Mouse (Mus musculus) forebrain, embryonic 11.5 days (tissue): ENCODE results near the gene Ttbk1. TPM values are rescaled to one million over a fixed set of nuclear protein-coding genes. Genes with fewer than 3 reads are reported as not detected.

Experiments used
- ATAC-seq: fragments of 200-750 bp; cut with Nextera tagmentation; replicated peaks from 2 replicates; pipeline ENCODE4 v1.8.0; 2017; ENCODE audit warnings: moderate TSS enrichment; ENCODE audit not compliant: low FRiP score
- DNase-seq: peaks from one replicate; pipeline ENCODE4 v3.0.0-alpha.2; 2017; ENCODE audit warnings: low spot score
- H3K27ac ChIP-seq: fragments of 300-500 bp; sonication (generic); 2 replicates; pipeline ENCODE4 v1.5.1; 2014; ENCODE audit warnings: low read depth, low read length
- H3K27me3 ChIP-seq: fragments of 300-500 bp; sonication (generic); 2 replicates; pipeline ENCODE4 v1.6.1; 2014; ENCODE audit warnings: mild to moderate bottlenecking, low read length, mixed read lengths; ENCODE audit not compliant: control insufficient read depth, insufficient read depth
- H3K36me3 ChIP-seq: fragments of 300-500 bp; sonication (generic); 2 replicates; pipeline ENCODE4 v1.6.1; 2014; ENCODE audit warnings: mild to moderate bottlenecking, low read length, moderate library complexity, mixed read lengths; ENCODE audit not compliant: control insufficient read depth, insufficient read depth
- H3K4me1 ChIP-seq: fragments of 300-500 bp; sonication (generic); replicated peaks from 2 replicates; pipeline ENCODE4 v1.6.1; 2014; ENCODE audit warnings: low read length, mixed read lengths; ENCODE audit not compliant: control insufficient read depth, insufficient read depth
- H3K4me2 ChIP-seq: fragments of 300-500 bp; sonication (generic); 2 replicates; pipeline ENCODE4 v1.6.1; 2014; ENCODE audit warnings: low read depth, mild to moderate bottlenecking, low read length, moderate library complexity, mixed read lengths; ENCODE audit not compliant: severe bottlenecking
- H3K4me3 ChIP-seq: fragments of 300-500 bp; sonication (generic); 2 replicates; pipeline ENCODE4 v1.5.1; 2014; ENCODE audit warnings: low read depth, low read length
- H3K9ac ChIP-seq: fragments of 300-500 bp; sonication (generic); 2 replicates; pipeline ENCODE4 v1.6.1; 2014; ENCODE audit warnings: low read length
- H3K9me3 ChIP-seq: fragments of 300-500 bp; sonication (generic); 2 replicates; pipeline ENCODE4 v1.6.1; 2016; ENCODE audit warnings: low read length, mixed read lengths; ENCODE audit not compliant: control insufficient read depth
- WGBS: fragments of 180-500 bp; shearing (Covaris S2); extraction: QIAGEN DNeasy Blood & Tissue Kit; methylation state at CpG from one replicate; pipeline ENCODE4 v1.1.7; 2014; 5-methylcytosine and 5-hydroxymethylcytosine counted together
- polyA plus RNA-seq: library from polyadenylated mRNA; unstranded; fragments of >200 nt; fragmentation: Nextera tagmentation; extraction: Ambion mirVana; gene quantifications from 2 replicates; pipeline ENCODE4 v1.2.1, GENCODE M21; 2014

The Ttbk1 gene
- polyA plus RNA-seq = 3.5 TPM in 2 replicates

DNA sequence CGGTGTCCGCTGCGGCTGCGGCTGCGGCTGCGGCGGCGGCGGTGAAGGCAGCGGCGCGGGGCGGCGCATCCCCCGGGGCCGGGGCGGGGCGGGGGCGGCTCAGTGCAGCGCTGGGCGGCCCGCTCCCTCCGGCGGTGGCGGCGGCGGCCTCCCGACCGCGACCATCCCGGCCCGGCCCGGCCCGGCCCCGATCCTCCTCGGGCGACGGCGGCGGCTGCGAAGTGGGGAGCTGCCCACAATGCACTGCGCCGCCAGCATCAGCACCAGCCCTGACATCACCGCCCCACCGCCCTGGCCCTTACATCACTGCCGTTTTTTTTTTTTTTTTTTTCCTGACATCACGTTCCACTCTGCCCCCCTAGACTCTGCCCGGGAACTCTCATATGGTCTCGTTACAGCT, at the start of gene Ttbk1:
Ttbk1 (minus strand) TSS at position 245 of the 400 bp plus-strand sequence.
- ATAC-seq = peak; percentile 57
- Histone ChIP-seq H3K36me3 (no peaks in the 10 kb centered on the region), H3K9ac (peak within 1 kb of the TSS; percentile 86), H3K9me3 (no peaks in the 10 kb centered on the region), H3K27ac (no peak within 1 kb of the TSS), H3K4me3 (peak within 1 kb of the TSS; percentile 83), H3K27me3 (peaks cover 17% of the 10 kb centered on the region), H3K4me2 (peak within 1 kb of the TSS; percentile 91), H3K4me1 (peaks cover 10% of the 10 kb centered on the region)
- WGBS = under 1% methylated on average over 30 of the region's 49 CpGs
- DNase-seq = peak; percentile 78

DNA sequence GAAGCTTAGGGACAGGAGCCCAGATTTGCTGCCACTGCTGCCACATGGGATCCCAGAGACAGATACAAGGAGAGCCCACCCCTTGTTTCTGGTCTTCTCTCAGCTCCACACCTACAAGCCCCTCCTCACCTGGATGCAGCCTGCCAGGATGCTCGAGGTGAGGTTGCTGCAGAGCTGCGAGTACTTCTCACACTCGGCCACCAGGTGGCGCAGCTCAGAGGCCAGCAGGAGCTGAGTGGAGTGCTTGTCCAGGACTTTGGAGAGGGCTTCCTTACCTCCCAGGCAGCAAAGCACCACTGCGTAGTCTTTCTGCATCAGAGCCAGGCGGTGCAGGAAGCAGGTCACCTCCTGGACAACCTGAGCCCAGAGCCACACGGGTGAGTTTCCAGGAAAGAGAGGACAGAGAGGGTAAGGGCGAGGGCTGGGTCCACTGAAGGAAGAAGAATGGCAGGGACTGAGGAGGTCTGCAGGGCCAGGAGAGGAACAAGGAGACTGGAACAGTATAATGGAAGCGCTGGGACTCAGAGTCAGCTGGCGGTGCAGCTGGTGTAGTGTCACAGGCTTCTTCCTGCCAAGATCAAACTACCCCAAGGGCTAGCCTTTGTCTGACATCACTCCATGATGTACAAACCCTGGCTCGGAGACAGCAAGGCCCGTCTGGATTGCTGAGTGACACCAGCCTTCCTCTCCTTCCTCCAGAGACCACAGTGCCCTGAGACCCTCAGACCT, 38.3 kb upstream of the Ttbk1 start:
- WGBS = 38% methylated on average over 12 of the region's 12 CpGs
- Histone ChIP-seq H3K27me3 (peaks cover 4% of the 10 kb centered on the region; the same call in 1 of the 2 replicates), H3K4me2 (no peak overlapping the region), H3K9ac (no peak overlapping the region), H3K27ac (no peak overlapping the region), H3K4me3 (no peak overlapping the region), H3K9me3 (no peaks in the 10 kb centered on the region), H3K4me1 (0 out of 2 replicates have a peak, but pooled peaks cover 2% of the 10 kb centered on the region), H3K36me3 (no peaks in the 10 kb centered on the region)
- peak; percentile 61 for ATAC-seq
- DNase-seq = peak; percentile 91

DNA sequence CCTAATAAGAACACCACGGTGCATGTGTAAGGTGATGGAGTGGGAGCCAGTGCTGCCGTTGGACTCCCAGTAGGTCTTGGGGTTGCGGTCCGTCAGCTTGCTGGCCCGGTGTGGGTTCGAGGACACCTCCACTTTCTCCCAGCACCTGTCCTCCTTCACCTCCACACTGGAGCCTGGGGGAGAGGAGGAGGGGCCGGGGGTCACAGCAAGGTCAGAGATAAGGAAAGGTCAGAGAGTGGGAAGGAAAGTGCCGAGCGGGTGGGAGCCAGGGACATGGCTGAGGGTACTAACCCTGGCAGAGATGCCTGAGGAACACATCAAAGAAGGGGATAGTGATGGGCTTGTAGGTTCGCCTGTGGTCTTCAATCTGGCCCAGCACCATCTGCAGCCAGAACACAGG, 37.6 kb upstream of the Ttbk1 start:
- Histone ChIP-seq H3K27ac (no peak overlapping the region), H3K9me3 (no peaks in the 10 kb centered on the region), H3K4me2 (no peak overlapping the region), H3K36me3 (no peaks in the 10 kb centered on the region), H3K4me1 (0 out of 2 replicates have a peak, but pooled peaks cover 2% of the 10 kb centered on the region), H3K4me3 (no peak overlapping the region), H3K27me3 (peaks cover 4% of the 10 kb centered on the region; the same call in 1 of the 2 replicates), H3K9ac (no peak overlapping the region)
- 85% methylated on average over 10 of the region's 10 CpGs for WGBS
- ATAC-seq = no peak
- DNase-seq = peak; percentile 48

DNA sequence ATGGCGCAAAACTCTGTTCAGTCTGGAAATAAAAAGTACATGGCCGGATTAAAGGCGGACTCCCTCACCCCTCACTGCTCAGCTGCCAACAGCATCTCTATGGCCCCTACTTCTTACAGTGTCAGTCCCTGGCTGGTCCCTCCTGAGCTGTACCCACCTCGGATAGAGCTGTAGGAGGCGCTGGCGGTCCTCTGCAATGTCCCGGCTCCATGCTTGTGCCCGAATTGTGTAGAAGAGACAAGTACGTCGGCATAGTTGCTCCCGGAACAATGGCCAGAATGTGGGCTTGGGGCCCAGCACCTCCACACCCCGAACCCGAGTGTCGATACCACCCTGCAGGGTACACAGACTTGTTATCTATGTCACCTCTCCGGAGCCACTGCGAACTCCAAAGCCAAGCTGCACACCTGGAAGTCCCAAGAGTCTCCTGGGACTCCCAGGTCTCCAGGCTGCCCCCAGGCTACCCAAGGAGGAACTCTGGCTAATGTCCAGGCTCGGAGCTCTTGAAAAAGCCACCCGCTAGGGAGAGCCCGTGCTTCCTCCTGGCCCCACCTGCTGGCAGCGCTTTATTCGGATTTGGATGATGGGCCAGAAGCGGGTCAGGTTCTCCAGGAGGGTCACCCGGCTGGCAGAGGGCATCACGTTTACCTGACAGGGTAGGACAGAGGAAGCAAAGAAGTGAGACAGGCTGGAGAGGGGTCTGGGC, 34.6 kb upstream of the Ttbk1 start:
- H3K36me3 ChIP-seq = no peaks in the 10 kb centered on the region
- H3K4me2 ChIP-seq = no peak overlapping the region
- H3K27ac ChIP-seq = no peak overlapping the region
- 28% methylated on average over 24 of the region's 24 CpGs for WGBS
- peaks cover 4% of the 10 kb centered on the region; the same call in 1 of the 2 replicates for H3K27me3 ChIP-seq
- H3K4me1 ChIP-seq = 0 out of 2 replicates have a peak, but pooled peaks cover 2% of the 10 kb centered on the region
- no peak overlapping the region for H3K9ac ChIP-seq
- DNase-seq (peak; percentile 65), ATAC-seq (no peak)
- H3K9me3 ChIP-seq = no peaks in the 10 kb centered on the region
- H3K4me3 ChIP-seq = no peak overlapping the region

DNA sequence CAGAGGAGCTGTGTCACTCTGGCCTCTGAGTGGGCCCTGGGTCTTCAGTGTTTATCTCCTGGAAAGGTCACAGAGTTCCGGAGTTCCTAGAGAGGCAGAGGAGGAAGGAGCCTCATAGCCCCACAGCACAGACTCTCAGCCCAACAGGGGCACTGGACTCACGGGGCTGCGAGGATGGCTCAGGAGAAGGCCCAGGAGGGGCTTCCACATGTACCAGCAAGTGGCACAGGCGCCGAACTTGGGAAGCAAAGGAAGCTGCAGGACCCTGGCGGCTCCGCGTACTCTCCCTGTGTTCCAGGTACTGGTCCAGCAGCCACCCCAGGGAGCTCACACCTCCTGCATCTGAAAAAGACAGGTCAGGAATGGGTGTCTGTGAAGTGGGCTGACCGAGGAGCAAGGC, 33.7 kb upstream of the Ttbk1 start:
- Histone ChIP-seq H3K36me3 (no peaks in the 10 kb centered on the region), H3K4me3 (no peak overlapping the region), H3K9me3 (no peaks in the 10 kb centered on the region), H3K27me3 (peaks cover 4% of the 10 kb centered on the region; the same call in 1 of the 2 replicates), H3K4me1 (0 out of 2 replicates have a peak, but pooled peaks cover 2% of the 10 kb centered on the region), H3K4me2 (no peak overlapping the region), H3K27ac (no peak overlapping the region), H3K9ac (no peak overlapping the region)
- DNase-seq (peak; percentile 50), ATAC-seq (no peak)
- WGBS = 81% methylated on average over 9 of the region's 9 CpGs

DNA sequence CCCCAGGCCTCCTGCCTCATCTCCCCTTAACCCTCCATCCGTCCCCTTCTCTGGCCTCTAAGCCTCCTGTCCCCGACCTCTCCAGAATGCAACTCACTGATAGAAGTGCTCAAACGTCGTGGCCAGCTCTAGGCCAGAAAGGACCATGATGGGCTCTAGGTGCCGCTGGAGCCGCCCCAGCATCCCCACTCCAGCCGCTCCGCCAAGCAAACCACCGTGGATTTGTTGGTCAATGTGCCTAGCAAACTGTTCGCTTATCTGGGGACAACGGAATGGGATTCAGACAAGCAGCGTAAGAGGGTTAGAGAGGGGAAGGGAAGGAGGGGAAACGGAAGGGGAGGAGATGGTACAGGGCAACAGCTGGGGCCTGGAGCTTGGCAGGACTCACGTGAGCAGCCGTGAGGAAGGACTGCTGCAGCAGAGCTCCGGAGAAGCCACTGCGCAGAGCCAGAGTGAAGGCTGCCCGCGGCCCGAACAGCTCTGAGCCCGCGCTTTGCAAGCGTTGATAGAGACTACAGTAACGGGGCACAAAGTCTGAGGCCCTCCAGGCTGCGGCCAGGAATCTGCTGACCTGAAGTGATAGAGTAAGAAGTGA, 33.0 kb upstream of the Ttbk1 start:
- DNase-seq = peak; percentile 56
- Histone ChIP-seq H3K4me2 (no peak overlapping the region), H3K9ac (no peak overlapping the region), H3K27ac (no peak overlapping the region), H3K36me3 (no peaks in the 10 kb centered on the region), H3K9me3 (no peaks in the 10 kb centered on the region), H3K27me3 (peaks cover 4% of the 10 kb centered on the region; the same call in 1 of the 2 replicates), H3K4me1 (0 out of 2 replicates have a peak, but pooled peaks cover 2% of the 10 kb centered on the region), H3K4me3 (no peak overlapping the region)
- ATAC-seq = no peak
- WGBS = 55% methylated on average over 25 of the region's 25 CpGs

DNA sequence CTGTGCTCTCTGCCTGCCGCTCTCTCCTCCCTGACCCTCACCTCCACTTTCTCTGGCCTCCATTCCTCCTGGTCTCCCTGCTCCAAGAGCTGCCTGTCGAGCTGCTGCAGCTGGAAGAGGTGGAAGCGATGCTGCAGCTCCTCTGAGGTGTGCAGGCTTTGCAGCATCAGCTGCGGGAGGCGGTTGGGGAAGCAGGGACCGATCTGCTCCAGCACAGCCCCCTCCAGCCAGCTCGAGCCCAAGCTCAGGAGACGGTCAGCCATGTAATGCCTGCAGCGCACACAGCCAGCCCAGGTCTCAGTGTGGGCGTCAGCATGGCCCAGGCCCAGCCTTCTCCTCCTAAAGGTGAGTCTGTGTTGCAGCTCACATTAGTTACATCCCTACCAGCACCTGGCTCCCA, 32.5 kb upstream of the Ttbk1 start:
- WGBS = 60% methylated on average over 10 of the region's 10 CpGs
- DNase-seq (no peak), ATAC-seq (no peak)
- H3K4me2 ChIP-seq = no peak overlapping the region
- H3K36me3 ChIP-seq = no peaks in the 10 kb centered on the region
- H3K27me3 ChIP-seq = peaks cover 4% of the 10 kb centered on the region; the same call in 1 of the 2 replicates
- no peak overlapping the region for H3K27ac ChIP-seq
- H3K4me3 ChIP-seq = no peak overlapping the region
- H3K9ac ChIP-seq = no peak overlapping the region
- H3K9me3 ChIP-seq = no peaks in the 10 kb centered on the region
- 0 out of 2 replicates have a peak, but pooled peaks cover 2% of the 10 kb centered on the region for H3K4me1 ChIP-seq

DNA sequence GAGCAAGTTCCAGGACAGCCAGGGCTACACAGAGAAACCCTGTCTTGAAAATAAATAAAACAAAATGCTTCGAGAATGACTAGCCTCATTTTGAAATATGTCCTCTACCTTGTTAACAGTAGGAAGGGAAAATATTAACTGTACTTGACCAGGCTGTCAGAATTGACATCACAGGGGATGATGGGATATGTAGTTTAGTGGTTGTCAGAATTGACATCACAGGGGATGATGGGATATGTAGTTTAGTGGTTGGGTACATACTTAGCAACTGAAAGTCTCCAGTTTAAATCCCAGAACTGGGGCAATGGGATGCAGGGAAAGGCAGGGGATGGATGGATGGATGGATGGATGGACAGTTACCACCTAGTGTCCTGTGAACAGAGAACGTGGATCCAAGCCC, 25.9 kb upstream of the Ttbk1 start:
- no peaks in the 10 kb centered on the region for H3K9me3 ChIP-seq
- H3K4me1 ChIP-seq = no peaks in the 10 kb centered on the region
- H3K27me3 ChIP-seq = no peaks in the 10 kb centered on the region
- 67% methylated on average over 2 of the region's 2 CpGs for WGBS
- no peaks in the 10 kb centered on the region for H3K36me3 ChIP-seq
- H3K4me2 ChIP-seq = no peak overlapping the region
- H3K9ac ChIP-seq = no peak overlapping the region
- ATAC-seq = no peak
- no peak overlapping the region for H3K4me3 ChIP-seq
- no peak overlapping the region for H3K27ac ChIP-seq
- DNase-seq = no peak
